Mouse (Mus musculus) T-helper 1 cell (primary cell): ENCODE data around the gene Ugt1a6a.
"Not testable (repeated sequence)": the region's sequence is repeated elsewhere in the genome, so short reads cannot be mapped to it uniquely, and the experiment has no call there.

ENCODE experiments used
- in situ Hi-C: fragments of 300-600 bp; cut with MboI, MseI; formaldehyde crosslinking; loops from one replicate; pipeline ENCODE4 v1.15.1; 2025; ENCODE audit warnings: high pct_unique_total_duplicates

Ugt1a6a gene

DNA sequence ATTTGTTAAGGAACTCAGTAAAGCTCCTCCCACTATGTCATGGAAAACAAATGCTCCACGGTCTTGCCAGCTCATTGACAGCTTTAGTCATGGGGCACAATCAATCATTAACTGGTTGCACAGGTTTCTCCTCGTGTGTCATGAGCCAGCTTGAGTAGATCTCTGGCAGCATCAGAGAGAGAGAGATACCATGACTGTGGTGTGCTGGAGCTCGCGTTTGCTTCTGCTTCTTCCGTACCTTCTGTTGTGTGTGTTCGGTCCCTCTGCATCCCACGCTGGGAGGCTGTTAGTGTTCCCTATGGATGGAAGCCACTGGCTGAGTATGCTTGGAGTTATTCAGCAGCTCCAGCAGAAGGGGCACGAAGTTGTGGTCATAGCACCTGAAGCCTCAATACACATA is 77.2 kb downstream of the Ugt1a6a start, which contains the start of gene Ugt1a1:
Gene Ugt1a1, plus strand, starts transcription at position 148 of the 400 bp plus-strand sequence.
- in situ Hi-C loops: no loop called here

DNA sequence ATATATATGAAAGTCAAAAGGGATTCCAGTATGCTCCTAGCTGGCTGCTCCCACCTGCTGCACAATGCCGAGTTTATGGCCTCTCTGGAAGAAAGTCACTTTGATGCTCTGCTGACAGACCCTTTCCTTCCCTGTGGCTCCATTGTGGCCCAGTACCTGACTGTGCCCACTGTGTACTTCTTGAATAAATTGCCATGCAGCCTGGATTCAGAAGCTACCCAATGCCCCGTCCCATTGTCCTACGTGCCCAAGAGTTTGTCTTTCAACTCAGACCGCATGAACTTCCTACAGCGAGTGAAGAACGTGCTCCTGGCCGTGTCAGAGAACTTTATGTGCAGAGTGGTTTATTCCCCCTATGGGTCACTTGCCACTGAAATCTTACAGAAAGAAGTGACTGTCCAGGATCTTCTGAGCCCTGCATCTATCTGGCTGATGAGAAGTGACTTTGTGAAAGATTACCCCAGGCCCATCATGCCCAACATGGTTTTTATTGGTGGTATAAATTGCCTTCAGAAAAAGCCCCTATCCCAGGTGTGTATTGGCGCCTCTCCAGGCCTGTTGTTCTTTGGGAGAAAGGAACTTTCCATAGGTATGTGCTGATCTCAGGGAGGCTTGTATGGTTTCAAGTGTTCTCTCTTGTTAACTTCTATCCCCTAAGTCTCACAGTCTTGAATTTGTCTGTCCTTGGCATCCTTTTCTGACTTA is 77.9 kb downstream of the Ugt1a6a start:
- in situ Hi-C loops: no loop called here

DNA sequence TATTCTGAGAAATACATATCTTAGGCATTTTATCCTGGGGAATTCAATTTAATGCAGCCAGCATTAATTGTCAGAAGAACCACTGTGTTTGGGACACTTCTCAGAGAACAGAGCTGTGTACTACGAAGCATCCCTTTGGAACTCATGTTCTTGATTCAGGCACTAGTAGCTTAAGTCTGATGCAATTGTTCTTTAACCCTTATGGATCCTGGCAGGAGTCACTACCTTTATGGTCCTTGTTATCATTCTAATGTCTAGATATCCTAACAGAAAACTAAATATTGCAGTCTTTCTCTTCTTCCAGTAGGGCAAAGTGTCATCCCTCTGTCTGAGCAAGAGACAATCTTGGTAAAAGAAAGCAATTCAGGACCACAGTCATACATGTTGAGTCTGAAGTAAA is 78.5 kb downstream of the Ugt1a6a start:
- in situ Hi-C loops: no loop called here

DNA sequence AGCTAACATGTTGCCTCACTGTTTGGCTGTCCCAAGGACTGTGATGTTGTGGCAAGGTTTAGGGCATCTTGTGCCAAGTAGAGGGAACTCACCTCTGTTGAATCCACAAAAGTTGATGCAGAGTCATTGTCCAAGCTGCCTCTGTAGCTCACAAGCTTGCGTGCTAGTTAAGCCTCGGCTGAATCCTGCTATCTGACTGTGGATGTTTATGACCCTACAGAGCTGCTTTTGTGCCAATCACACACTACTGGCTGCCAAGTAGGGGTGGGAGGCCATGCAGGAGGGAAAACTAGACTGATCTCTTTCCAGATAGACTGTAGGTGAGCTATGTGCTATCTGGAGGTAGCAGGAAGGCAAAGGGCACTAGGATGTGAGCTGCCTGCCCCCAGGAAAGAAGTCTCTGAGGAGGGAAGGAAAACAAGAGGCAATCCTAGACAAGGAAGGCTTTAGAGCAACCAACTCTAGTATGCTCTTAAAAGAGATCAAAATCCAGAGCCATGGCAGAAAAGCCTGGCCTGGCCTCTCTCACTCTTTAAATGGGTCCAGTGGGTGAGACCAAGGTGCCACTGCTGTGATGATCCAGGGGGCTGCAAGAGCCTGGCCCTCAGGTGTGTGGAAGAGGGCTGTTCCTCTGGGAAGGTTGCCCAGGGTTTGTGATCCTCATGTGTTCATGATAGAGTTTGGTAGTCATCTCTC is 79.3 kb downstream of the Ugt1a6a start:
- in situ Hi-C loops: no loop called here

DNA sequence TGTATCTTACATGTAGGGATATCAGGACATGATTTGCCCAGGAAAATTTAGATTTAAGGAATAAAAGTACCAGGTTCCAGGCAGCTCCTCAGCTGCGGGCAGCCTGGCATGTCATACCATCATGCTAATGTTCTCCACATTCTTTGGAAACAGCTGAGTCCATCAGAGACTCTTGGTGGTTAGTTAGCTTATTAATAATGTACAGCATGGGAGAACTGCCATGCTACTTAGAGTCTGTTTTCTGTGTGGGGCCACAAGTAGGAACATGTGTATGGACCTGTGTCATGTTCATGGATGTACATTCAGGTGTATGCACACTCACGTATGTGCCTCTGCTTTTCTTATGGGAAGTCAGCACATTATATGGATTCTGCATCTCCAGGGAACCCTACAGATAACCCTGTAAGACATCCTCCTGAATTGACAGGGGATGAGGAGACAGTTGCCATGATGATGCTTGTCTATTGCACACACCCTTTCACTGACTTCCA is 79.9 kb downstream of the Ugt1a6a start:
- in situ Hi-C loops: no loop called here

DNA sequence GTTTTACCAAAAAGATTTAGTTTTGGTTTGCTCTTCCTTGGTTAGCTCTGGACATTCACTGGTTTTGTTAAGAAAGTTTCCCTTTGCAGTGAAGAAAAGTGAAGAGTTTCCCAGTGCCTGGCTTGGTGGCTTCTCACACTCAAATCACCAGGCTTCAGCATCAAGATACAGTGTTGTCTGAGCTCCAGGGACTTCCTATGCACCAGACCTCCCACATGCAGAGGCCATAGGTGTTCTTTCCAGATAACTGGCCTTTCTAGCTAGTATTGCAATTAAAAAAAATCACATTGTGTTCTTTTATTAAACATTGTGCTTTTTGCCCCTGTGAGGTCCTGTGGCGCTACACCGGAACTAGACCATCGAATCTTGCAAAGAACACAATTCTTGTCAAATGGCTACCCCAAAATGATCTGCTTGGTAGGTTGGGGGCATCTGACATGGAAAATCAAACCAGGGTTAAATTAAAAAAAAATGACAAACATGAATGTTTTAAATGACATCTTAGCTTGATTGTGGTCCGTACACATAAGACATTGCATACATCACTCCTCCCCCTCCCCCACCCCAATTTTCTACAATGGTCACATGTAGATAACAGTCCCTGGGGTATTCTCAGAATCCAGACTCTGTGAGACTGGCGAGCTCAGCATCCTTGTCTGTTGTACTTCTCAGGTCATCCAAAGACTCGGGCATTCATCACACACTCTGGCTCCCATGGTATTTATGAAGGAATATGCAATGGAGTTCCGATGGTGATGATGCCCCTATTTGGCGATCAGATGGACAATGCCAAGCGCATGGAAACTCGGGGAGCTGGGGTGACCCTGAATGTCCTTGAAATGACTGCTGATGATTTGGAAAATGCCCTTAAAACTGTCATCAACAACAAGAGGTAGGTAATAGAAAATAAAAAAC is 81.1 kb downstream of the Ugt1a6a start:
- in situ Hi-C loops: no loop called here

DNA sequence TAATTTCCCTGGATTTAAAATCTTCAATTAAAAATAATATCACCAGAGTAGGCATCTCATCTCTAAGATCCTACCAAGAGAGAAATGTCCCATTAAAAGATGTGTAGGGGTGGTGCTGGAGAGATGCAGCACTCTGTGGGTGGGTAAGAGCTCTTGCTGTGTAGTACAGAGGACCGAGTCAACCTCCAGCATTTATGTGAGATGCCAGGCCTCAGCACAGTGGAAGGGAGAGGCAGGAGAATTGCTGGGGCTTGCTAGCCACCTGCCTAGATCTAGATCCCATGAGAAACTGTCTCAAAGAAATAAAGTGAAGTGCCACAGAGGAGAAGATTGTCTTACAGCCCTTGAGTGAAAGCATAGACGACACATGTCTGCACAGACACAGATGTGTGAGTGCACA is 81.9 kb downstream of the Ugt1a6a start:
- in situ Hi-C loops: no loop called here

DNA sequence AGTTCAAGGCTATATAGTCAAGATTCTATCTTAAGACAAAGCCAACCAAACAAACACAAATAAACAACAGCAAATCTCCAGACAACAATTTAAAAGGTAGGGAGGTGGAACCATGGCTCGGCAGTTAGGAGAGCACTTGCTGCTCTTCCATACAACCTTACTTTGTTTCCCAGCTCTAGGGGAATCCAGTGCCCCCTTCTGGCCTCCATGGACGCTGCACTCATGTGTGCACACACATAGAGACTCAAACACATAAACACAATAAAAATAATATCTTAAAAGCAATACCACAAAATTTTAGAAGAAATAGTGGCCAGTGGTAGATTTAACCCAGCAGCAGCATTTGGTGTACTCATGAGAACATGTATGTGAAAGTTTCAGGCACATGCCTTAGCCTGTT is 82.5 kb downstream of the Ugt1a6a start:
- in situ Hi-C loops: no loop called here

DNA sequence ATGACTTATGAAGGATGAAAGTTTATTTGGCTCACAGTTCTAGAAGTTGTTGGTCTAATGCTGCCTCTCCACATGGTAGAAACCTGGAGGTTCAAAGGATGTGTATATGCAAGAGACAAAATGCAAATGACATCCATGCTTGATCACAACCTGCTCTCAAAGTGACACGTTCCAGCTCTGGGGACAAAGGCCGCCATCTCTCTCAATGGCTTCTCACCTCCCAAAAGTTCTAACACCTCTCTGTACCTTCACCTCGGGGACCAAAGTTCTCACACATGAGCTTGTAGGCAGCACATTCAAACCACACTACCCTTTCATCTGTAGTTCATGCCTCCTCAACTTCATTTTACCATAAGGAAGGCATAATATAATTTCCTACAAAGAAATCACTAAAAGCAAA is 83.0 kb downstream of the Ugt1a6a start:
- in situ Hi-C loops: no loop called here

DNA sequence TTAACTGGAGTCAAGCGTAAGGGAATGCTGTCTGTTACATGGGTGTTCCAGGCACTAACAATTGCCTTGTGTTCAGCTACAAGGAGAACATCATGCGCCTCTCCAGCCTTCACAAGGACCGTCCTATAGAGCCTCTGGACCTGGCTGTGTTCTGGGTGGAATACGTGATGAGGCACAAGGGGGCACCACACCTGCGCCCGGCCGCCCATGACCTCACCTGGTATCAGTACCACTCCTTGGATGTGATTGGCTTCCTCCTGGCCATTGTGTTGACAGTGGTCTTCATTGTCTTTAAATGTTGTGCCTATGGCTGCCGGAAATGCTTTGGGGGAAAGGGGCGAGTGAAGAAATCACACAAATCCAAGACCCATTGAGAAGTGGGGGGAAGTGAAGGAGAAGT is 83.4 kb downstream of the Ugt1a6a start:
- in situ Hi-C loops: no loop called here

DNA sequence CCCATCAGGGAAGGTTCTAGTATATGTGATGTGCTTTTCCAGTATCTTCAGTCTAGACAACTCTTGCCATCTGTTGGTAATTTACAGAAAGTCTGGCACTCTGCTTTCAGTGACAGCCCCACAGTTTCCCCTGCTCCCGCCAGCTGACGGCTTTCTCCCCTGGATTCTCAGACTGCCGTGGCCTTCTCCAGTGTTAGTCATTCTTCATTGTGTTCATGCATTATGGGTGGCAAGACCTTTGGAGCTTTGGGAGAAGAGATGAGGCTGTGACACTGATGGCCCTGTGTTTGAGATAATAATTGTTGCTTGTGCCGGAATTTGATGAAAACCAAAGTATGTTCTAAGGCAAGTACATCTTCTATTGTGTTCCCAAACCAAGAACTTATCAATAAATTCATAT is 84.0 kb downstream of the Ugt1a6a start:
- in situ Hi-C loops: no loop called here

DNA sequence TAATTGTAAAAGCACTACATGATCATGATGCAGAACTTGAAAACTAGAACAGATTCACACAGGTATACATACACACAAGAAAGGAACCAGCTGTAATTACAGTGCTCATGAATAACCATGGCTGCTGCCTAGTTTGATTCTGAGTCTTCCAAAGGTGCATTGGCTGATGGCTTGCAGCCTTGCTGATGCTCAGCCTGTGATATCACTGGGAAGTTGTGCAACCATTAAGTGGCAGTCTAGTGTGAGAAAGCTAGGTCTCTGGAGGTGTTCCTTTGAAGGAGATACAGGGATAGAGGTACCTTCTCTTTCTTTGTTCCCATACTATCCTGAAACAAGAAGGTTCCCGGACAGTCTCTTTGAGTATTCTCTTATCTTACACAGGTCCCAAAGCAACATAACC is 84.4 kb downstream of the Ugt1a6a start:
- in situ Hi-C loops: no loop called here

DNA sequence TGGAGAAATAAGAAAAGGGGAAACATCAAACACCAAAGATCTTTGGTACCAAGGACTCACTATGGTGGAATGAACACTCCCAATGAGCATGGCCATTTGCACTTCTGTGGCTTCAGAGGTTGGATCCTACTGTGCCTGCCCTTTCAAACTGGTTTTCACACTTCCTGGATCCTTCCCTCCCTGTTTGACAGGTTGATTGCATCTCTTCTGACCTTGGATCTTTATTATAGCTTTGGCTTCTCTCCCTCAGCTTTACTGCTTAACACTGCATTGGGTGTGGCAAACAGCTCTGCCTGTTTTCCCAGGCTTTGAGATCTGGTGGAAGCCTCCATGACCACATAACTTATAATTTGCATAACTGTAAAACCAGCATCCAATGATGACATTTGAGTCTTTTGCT is 85.7 kb downstream of the Ugt1a6a start:
- in situ Hi-C loops: no loop called here

DNA sequence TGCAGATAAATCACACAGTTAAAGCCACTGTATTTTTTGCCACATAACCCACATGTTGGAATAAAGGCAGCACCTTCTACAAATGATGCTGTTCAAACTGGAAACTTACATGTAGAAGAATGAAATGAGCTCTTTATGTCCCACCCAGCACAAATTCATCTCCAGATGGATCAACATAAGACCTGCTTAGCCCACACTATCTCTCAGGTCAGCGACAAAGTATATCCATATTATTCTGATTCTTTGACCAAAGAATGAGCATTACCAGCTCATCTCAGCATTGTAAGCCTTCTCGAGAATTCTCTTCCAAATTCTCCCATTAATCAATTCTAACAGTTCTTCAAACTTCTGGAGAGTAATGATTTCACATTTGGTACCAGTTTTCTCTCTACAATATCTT is 87.6 kb downstream of the Ugt1a6a start:
- in situ Hi-C loops: no loop called here

DNA sequence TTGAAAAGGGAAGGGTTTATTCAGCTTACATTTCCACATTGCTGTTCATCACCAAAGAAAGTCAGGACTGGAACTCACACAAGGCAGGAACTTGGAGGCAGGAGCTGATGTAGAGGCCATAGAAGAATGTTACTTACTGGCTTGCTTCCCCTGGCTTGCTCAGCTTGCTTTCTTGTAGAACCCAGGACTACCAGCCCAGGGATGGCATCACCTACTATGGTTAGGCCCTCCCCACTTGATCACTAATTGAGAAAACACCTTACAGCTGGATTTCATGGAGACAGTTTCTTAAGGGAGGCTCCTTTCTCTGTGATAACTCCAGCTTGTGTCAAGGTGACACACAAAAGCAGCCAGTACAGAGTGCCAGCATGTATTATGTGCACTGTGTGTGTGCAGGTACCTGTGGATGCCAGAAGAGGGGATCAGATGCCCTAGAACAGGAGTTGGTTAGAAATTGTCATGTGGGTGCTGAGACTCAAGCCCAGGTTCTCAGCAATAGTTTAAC is 88.5 kb downstream of the Ugt1a6a start:
- in situ Hi-C loops: not testable (repeated sequence)

DNA sequence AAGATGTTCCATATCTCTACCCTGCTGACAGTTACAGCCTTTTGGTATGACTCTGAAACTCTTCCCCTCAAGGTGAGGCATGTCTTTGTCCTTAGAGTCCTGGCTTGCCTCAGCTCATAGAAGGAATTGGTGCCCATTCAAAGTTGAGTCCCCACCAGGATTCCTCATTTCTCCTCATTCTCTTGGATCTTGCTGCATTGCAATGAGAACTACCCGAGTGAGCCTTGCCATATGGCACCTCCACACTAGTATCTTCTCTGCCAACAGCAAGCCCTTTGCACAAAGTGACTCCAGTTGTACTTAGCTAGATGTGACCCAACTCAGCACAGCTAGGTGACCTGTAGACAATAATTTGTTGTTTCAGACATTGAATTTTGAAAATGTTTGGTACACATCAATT is 89.0 kb downstream of the Ugt1a6a start:
- in situ Hi-C loops: no loop called here

DNA sequence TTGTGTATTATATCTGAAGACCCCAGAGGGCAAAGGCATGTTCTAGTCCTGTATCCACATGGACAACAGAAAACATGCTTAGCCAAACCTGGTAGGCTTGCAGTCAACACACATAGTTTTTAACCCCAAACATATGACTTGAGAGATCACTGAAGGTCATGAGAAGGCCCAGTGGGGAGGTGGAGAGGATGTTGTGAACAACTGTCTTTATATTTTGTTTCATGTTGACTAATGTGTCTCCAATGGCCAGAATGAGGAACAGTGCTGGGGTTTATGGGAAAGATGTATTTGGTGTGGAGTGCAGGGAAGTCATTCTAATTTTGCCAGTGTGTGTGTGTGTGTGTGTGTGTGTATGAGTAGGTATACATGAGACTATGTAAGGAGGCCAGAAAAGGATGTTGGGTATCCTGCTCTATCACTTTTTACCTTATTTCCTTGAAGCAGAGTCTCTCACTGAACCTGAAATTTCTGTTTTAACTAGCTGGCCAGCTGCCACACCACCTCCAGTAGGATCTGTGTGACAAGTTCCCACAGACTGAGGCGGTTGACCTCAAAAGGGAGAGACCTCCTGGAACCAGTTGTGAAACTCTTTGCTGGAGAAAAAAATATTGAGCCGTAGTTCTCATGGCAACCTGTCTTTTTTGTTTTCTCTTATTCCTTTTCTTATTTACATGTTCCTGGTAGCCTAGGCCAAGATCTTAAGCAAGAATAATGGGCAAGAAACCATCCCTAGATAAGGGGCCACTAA is 89.6 kb downstream of the Ugt1a6a start:
- in situ Hi-C loops: no loop called here

DNA sequence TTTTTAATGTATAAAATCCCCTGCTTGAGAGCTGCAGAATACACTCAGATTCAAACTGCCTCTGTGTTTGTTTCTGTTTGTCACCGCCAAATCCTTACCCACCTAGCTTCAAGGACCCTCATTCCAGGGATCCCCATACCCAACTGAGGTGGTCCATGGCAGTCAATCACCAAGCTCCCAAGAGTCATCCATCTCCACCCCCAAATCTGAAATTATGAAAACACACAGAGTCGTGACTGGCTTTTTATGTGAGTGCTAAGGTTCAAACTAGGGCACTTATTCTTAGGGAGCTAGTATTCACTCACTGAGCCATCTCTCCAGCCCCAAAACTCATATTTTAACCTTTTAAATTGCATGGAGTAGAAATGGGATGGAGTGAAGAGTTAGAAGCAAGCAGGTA is 90.7 kb downstream of the Ugt1a6a start:
- in situ Hi-C loops: not testable (repeated sequence)

DNA sequence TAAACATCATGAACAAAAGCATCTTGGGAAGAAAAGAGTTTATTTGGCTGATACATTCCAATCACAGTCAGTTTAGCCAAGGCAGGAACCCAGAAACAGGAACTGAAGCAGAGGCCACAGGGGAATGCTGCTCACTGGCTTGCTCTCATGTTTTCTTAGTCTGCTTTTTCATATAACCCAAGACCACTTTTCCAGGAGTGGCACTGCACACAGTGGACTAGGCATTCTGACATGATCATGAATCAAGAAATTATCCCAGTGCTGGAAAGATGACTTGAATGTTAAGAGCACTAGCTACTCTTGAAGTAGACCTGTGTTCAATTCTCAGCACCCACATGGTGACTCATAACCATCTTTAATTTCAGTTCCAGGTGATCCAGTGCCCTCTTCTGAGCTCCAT is 91.1 kb downstream of the Ugt1a6a start:
- in situ Hi-C loops: no loop called here

DNA sequence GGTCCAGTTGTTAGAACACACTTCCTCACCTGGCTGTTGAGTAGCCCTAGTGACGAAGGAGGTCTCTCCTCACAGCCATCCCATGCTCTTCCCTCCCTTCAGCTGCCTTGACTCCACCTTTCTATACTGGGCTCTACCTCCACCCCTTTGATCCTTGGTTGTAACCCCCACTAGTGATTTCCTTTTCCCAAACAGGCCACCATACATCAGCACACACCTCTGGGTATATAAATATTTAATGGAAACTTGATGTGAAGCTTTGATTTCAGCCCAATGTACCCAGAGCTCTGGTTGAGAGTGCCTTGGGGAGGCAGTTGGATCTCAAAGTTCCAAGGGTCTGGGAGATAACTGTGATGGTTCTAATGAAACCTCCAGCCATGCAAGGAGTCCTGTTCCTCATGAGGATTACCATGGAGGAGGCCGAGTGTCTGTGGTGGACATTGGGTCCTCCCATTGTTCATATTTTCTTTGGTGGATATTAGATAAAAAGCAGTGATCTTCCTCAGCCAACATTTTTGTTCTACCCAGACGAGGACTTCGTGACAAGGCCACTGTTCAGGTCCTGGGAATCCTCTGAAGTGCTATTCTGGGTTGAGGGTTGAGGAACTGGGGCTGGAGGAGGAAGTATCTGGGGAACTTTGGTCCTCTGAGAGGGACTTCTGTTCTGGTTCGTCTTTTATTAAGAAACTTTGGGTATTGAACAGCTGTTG is 92.2 kb downstream of the Ugt1a6a start, which contains the start of gene Mroh2a:
Gene Mroh2a, plus strand, starts transcription at position 317 of the 710 bp plus-strand sequence.
- in situ Hi-C loops: no loop called here

DNA sequence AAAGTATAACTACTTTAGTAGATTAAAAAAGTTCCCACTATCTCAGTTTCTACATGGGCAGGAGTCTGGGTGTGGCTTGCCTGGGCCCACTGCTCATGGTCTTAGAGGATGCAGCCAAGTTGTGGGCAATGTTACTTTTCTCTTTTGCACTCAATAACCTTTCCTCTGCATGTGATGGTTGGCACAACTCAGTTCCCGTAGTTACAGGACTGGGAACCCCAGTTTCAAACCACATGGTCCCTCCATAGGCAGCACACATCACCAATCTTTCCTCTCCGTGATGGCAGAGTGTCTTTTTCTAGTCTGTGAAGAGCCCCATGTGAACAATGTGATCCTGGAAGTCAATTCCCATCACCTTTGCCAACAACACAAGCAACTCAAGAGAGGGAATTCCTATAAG is 92.9 kb downstream of the Ugt1a6a start:
- in situ Hi-C loops: no loop called here
